Mouse (Mus musculus) spleen, adult 2 months (tissue): ENCODE data around the gene Saxo2. TPM values are rescaled to one million over a fixed set of nuclear protein-coding genes. Genes with fewer than 3 reads are reported as not detected.

Experiments
- DNase-seq, 2 experiments: peaks; one replicate each; pipeline versions ENCODE4 v3.0.0 to v3.0.0-alpha.2; 2012 to 2021; ENCODE audit warnings: low spot score in 2 of 2, low read depth in 1 of 2
- H3K27ac ChIP-seq: fragments of 200-500 bp; 2 replicates; pipeline ENCODE4 v1.5.1; 2012; ENCODE audit warnings: low read length, inconsistent platforms; ENCODE audit not compliant: insufficient read depth
- H3K27me3 ChIP-seq: fragments of 200-500 bp; 2 replicates; pipeline ENCODE4 v1.6.1; 2012; ENCODE audit warnings: mild to moderate bottlenecking, moderate library complexity, low read length, inconsistent platforms; ENCODE audit not compliant: control insufficient read depth, insufficient read depth
- H3K36me3 ChIP-seq: fragments of 200-500 bp; 2 replicates; pipeline ENCODE4 v1.6.1; 2012; ENCODE audit warnings: mild to moderate bottlenecking, low read length, inconsistent platforms; ENCODE audit not compliant: control insufficient read depth, insufficient read depth
- H3K4me1 ChIP-seq: fragments of 200-500 bp; 2 replicates; pipeline ENCODE4 v1.6.1; 2011; ENCODE audit warnings: inconsistent platforms; ENCODE audit not compliant: control insufficient read depth, insufficient read depth, insufficient read length
- H3K4me3 ChIP-seq: fragments of 200-500 bp; 2 replicates; pipeline ENCODE4 v1.5.1; 2011; ENCODE audit warnings: mild to moderate bottlenecking, inconsistent platforms; ENCODE audit not compliant: insufficient read depth, insufficient read length; ENCODE audit errors: extremely low read depth
- CTCF ChIP-seq: fragments of 200-500 bp; IDR thresholded peaks from 2 replicates; pipeline ENCODE4 v1.5.1; 2011; ENCODE audit warnings: mild to moderate bottlenecking, inconsistent platforms; ENCODE audit not compliant: insufficient read depth, insufficient read length, insufficient replicate concordance; ENCODE audit errors: extremely low read depth
- POLR2A ChIP-seq: fragments of 200-500 bp; IDR thresholded peaks from 2 replicates; pipeline ENCODE4 v1.6.1; 2011; ENCODE audit warnings: low read depth, low read length, inconsistent platforms
- WGBS: fragments of 180-500 bp; shearing (Covaris S2); methylation state at CpG from one replicate; pipeline ENCODE4 v1.1.7; 2018; 5-methylcytosine and 5-hydroxymethylcytosine counted together
- polyA plus RNA-seq: library from polyadenylated mRNA; depleted of rRNA; stranded (reverse); fragments of >200 nt; gene quantifications from 2 replicates; pipeline ENCODE4 v1.2.3, GENCODE M21; 2012; rRNA removed

Saxo2 gene
- polyA plus RNA-seq, 1 experiment = 0.02 TPM

GRCm38 (mm10) chr7:82602008-82602407, 46.3 kb downstream of the Saxo2 start:
- no peaks in the 10 kb centered on the region for H3K36me3 ChIP-seq
- no peaks in the 10 kb centered on the region for H3K27me3 ChIP-seq
- H3K27ac ChIP-seq = no peak overlapping the region
- H3K4me1 ChIP-seq = no peaks in the 10 kb centered on the region; the same call in 1 of the 2 replicates
- DNase-seq = no peak
- no peak overlapping the region for H3K4me3 ChIP-seq
- 9% methylated on average over 4 of the region's 4 CpGs for WGBS
- TF ChIP-seq POLR2A = no peak
- no peak for TF ChIP-seq CTCF

GRCm38 (mm10) chr7:82590931-82591330, 57.4 kb downstream of the Saxo2 start:
- DNase-seq = no peak
- no peak overlapping the region for H3K27ac ChIP-seq
- WGBS = 92% methylated on average over 6 of the region's 6 CpGs
- TF ChIP-seq POLR2A (no peak), CTCF (no peak)
- no peaks in the 10 kb centered on the region for H3K27me3 ChIP-seq
- H3K36me3 ChIP-seq = no peaks in the 10 kb centered on the region
- H3K4me3 ChIP-seq = no peak overlapping the region
- no peaks in the 10 kb centered on the region for H3K4me1 ChIP-seq

Other genes starting within 250 kb of the Saxo2 start
- gene Efl1, start 86 bp upstream of the Saxo2 start, polyA plus RNA-seq = 2.2 and 3.0 TPM in 2 replicates
- gene Mex3b, start 218.8 kb upstream of the Saxo2 start, polyA plus RNA-seq = 7.3 and 13.0 TPM in 2 replicates